Mouse (Mus musculus) Patski (cell line): Measurements from ENCODE around the gene Ankrd11. TPM values are rescaled to one million over a fixed set of nuclear protein-coding genes. Genes with fewer than 3 reads are reported as not detected.

Experiments used
- ATAC-seq: fragments of 100-300 bp; one replicate; pipeline ENCODE4 v1.8.0; 2021
- CTCF ChIA-PET: fragments of 350-600 bp; sonication (Branson Sonifier 250); formaldehyde crosslinking; loops from one replicate; lab custom pipeline; 2022; ENCODE audit warnings: inconsistent platforms; lab: Charles Lee
- POLR2A ChIA-PET: fragments of 350-600 bp; sonication (Branson Sonifier 250); formaldehyde crosslinking; loops from one replicate; lab custom pipeline; 2022; ENCODE audit warnings: antibody characterized with exemption, inconsistent platforms; lab: Charles Lee
- DNase-seq: peaks from one replicate; pipeline ENCODE4 v3.0.0-alpha.2; 2011; ENCODE audit warnings: low read depth, low spot score
- H3K27me3 ChIP-seq: fragments of 371-371 bp; one replicate; pipeline ENCODE4 v1.5.1; 2021
- CTCF ChIP-seq: fragments of 100-300 bp; IDR thresholded peaks from one replicate; pipeline ENCODE4 v1.5.1; 2021
- in situ Hi-C: fragments of 300-500 bp; cut with MboI; formaldehyde crosslinking; loops from 3 replicates; pipeline ENCODE4 v1.11.1; 2018; ENCODE audit warnings: low pct_unique_long_range_greater_than_20kb, mixed read lengths
- polyA plus RNA-seq: library from polyadenylated mRNA; unstranded; gene quantifications from one replicate; pipeline ENCODE4 v1.2.3, GENCODE M21; 2021

Ankrd11 gene
- polyA plus RNA-seq, 1 experiment from 2014 or later = 76.4 TPM

DNA sequence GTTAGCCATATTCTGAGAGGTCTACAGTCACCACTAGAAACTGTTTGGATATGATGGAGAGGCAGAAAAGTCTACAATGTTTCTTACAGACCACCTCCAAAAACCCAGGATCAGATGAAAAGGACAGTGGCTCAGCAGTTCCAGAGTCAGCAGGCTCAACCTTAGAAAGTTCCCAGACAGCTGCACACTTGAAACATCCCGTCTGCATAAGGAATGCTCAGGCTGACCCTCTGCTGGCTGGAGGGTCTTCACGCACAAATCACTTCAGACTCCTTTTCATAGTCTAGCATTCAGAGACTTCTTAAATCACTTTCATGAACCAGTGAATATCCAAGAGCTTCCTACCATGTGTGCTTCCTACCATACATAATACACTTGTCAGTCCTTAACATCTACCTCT is 49.8 kb downstream of the Ankrd11 start:
- ChIA-PET POLR2A (no interaction called here), CTCF (no interaction called here)
- no peaks in the 10 kb centered on the region for H3K27me3 ChIP-seq
- no peak for TF ChIP-seq CTCF
- in situ Hi-C loops = no loop called here
- DNase-seq (no peak), ATAC-seq (no peak)

DNA sequence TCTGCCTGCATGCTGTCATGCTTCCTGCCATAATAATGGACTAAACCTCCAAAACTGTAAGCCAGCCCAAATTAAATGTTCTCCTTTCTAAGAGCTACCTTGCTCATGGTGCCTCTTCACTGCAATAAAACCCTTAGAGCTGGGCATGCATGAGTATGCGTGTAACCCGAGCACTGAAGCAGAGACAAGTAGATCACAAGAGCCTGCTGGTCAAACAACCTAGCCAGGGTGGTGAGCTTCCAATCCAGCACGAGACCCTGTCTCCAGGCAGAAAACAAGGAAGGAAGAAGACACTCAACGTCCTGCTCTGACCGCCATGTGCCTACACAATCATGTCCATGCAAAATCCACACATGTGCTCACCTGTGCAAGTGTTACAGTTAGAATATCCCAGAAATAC is 50.7 kb downstream of the Ankrd11 start:
- no peak for DNase-seq
- no peaks in the 10 kb centered on the region for H3K27me3 ChIP-seq
- ChIA-PET POLR2A (no interaction called here), CTCF (interaction anchor here (0.8 kb wide), 1 partner anchor 13 kb away, joined by 3 read pairs; no protein-coding TSS in a partner anchor)
- TF ChIP-seq CTCF = no peak
- ATAC-seq = no peak
- in situ Hi-C loops = no loop called here

- ChIA-PET CTCF (interaction anchor here (0.8 to 1.4 kb wide), 5 partner anchors 9 to 84 kb away, joined by 3 to 4 read pairs (median 3); no protein-coding TSS in a partner anchor), POLR2A (no interaction called here)
- no peak for DNase-seq
- in situ Hi-C loops = no loop called here
- H3K27me3 ChIP-seq = no peaks in the 10 kb centered on the region
- ATAC-seq = no peak
- TF ChIP-seq CTCF = no peak
Observed at GRCm38 (mm10) chr8:122989976-122990375, 52.1 kb downstream of the Ankrd11 start.

- POLR2A ChIA-PET = no interaction called here
- ATAC-seq (no peak), DNase-seq (no peak)
- in situ Hi-C loops = no loop called here
- no peaks in the 10 kb centered on the region for H3K27me3 ChIP-seq
- TF ChIP-seq CTCF = no peak
- CTCF ChIA-PET = interaction anchor here (1.4 kb wide), 1 partner anchor 82 kb away, joined by 4 read pairs; no protein-coding TSS in a partner anchor
Observed at GRCm38 (mm10) chr8:122988955-122989354, 53.1 kb downstream of the Ankrd11 start.

GRCm38 (mm10) chr8:122987255-122987654 is 54.8 kb downstream of the Ankrd11 start:
- POLR2A ChIA-PET = no interaction called here
- no peak for TF ChIP-seq CTCF
- H3K27me3 ChIP-seq = no peaks in the 10 kb centered on the region
- no peak for ATAC-seq
- no peak for DNase-seq
- CTCF ChIA-PET = no interaction called here
- in situ Hi-C loops = no loop called here

DNA sequence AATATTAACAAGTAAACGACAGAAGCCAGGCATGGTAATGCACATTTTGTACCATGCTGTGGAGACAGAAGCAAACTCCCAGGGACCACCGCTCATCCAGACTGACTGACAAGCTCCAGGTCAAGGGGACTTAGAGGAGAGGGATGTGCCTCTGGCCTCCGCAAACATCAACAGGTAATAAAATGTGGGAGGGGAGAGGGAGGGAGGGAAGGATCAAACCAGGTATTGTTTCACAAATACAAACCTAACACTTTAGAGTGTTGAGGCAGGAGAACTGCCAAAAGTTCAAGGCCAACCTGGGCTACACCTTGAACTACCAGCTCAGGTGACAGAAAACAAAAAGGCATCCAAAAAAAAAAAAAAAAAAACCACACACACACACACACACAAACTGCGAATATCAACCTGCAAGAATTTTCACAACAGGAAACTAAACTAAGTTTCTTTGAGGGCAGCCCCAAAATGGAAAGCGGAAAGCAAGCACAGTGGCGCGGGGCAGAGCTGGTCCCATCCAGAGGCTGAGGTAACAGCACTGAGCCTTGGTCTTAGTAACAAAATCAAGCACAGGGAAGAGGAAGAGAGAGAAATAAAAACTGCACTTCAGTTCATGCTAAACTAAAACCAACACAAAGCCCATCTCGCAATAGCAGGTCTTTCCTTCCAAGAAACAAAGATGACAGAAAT is 55.4 kb downstream of the Ankrd11 start:
- H3K27me3 ChIP-seq = no peaks in the 10 kb centered on the region
- DNase-seq = no peak
- CTCF ChIA-PET = interaction anchor here (1.5 to 2.5 kb wide), 2 partner anchors 8 to 17 kb away, joined by 3 to 7 read pairs; no protein-coding TSS in a partner anchor
- no peak for ATAC-seq
- in situ Hi-C loops = no loop called here
- no peak for TF ChIP-seq CTCF
- POLR2A ChIA-PET = no interaction called here

GRCm38 (mm10) chr8:122984175-122984574 is 57.9 kb downstream of the Ankrd11 start:
- in situ Hi-C loops = no loop called here
- no peak for TF ChIP-seq CTCF
- CTCF ChIA-PET = interaction anchor here (2.5 kb wide), 1 partner anchor 15 kb away, joined by 7 read pairs; no protein-coding TSS in a partner anchor
- POLR2A ChIA-PET = no interaction called here
- ATAC-seq = no peak
- H3K27me3 ChIP-seq = no peaks in the 10 kb centered on the region
- no peak for DNase-seq

DNA sequence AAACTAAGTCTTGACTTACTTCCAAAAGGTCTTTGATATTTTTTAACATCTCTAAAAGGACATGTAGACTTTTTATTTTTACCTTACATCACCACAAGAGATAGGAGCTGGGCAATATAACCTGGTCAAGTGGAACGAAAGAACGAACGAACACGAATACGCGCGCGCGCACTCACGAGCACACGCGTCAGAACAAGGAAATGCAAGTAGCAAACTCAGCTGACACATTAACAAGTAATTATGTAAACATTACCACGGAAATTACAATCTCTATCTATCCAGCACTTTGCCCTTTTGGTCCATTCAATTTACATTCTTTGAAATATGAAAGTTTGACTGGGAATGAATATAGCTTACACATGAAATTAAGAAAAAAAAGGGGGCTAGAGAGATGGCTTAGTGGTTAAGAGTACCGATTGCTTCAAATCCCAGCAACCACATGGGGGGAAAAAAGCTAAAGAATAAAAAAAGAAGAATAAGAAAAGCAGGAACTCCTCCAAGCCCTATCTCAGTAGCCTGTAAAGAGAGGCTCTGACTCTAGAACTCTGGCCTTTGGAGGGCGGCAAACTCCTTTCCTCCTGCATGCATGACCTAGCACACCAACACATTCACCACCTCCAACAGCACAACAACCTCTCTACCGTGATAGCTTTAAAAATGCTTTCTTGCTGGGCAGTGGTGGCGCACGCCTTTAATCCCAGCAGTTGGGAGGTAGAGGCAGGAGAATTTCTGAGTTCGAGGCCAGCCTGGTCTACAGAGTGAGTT is 58.7 kb downstream of the Ankrd11 start:
- ATAC-seq = no peak
- in situ Hi-C loops = no loop called here
- POLR2A ChIA-PET = no interaction called here
- no peak for DNase-seq
- H3K27me3 ChIP-seq = no peaks in the 10 kb centered on the region
- TF ChIP-seq CTCF = peak; percentile 27
- CTCF ChIA-PET = no interaction called here

GRCm38 (mm10) chr8:122981646-122982045 is 60.4 kb downstream of the Ankrd11 start:
- DNase-seq = no peak
- in situ Hi-C loops = no loop called here

GRCm38 (mm10) chr8:122979865-122980509 is 62.1 kb downstream of the Ankrd11 start:
- TF ChIP-seq CTCF = no peak

More at GRCm38 (mm10) chr8:122981646-122982045, 60.4 kb downstream of the Ankrd11 start:
- no peak for ATAC-seq
- ChIA-PET POLR2A (no interaction called here), CTCF (interaction anchor here (0.7 kb wide), 1 partner anchor 32 kb away, joined by 3 read pairs; no protein-coding TSS in a partner anchor)
- TF ChIP-seq CTCF = no peak
- H3K27me3 ChIP-seq = no peaks in the 10 kb centered on the region

More at GRCm38 (mm10) chr8:122979865-122980509, 62.1 kb downstream of the Ankrd11 start:
- no peak for ATAC-seq
- ChIA-PET CTCF (no interaction called here), POLR2A (no interaction called here)
- in situ Hi-C loops = no loop called here
- H3K27me3 ChIP-seq = no peaks in the 10 kb centered on the region
- DNase-seq = no peak
